Mouse (Mus musculus): Measurements from ENCODE around the gene Osm. TPM values are rescaled to one million over a fixed set of nuclear protein-coding genes. Genes with fewer than 3 reads are reported as not detected.

Osm gene
- polyA plus RNA-seq (2015; fragmentation: Nextera tagmentation; extraction: Ambion mirVana) = 0.40 and 0.53 TPM in 2 replicates

GRCm38 (mm10) chr11:4235665-4236545, at the start of gene Osm:
TSS of gene Osm (plus strand) at chr11:4236420.
- H3K36me3 ChIP-seq (ENCODE audit: control insufficient read depth, insufficient read depth) = no peaks in the 10 kb centered on the region
- peak within 1 kb of the TSS; percentile 43 for H3K4me3 ChIP-seq (ENCODE audit: low read depth, low read length)
- peak; percentile 51 for ATAC-seq (ENCODE audit: low read depth)
- H3K4me1 ChIP-seq (ENCODE audit: control insufficient read depth, low read depth, low read length) = peaks cover 32% of the 10 kb centered on the region
- no peak within 1 kb of the TSS for H3K9ac ChIP-seq (ENCODE audit: low read depth, low read length)
- H3K4me2 ChIP-seq (ENCODE audit: low read depth, low read length) = peak within 1 kb of the TSS; percentile 47
- no peaks in the 10 kb centered on the region for H3K9me3 ChIP-seq (replicated peaks; ENCODE audit: control insufficient read depth, low read length)
- peak within 1 kb of the TSS; percentile 39; the same call in 1 of the 2 replicates for H3K27ac ChIP-seq (ENCODE audit: low read length)
- no peaks in the 10 kb centered on the region for H3K27me3 ChIP-seq (ENCODE audit: control insufficient read depth, insufficient read depth, low read depth, low read length)
- 38% methylated on average over 16 of the region's 16 CpGs for WGBS (ENCODE audit: insufficient replicate concordance)

GRCm38 (mm10) chr11:4186486-4187317, 49.5 kb upstream of the Osm start, which contains the start of gene Tbc1d10a:
TSS of gene Tbc1d10a (plus strand) at chr11:4186789.
- H3K9me3 ChIP-seq (replicated peaks; ENCODE audit: control insufficient read depth, low read length) = no peaks in the 10 kb centered on the region
- H3K4me1 ChIP-seq (ENCODE audit: control insufficient read depth, low read depth, low read length) = peaks cover 25% of the 10 kb centered on the region
- peak within 1 kb of the TSS; percentile 86 for H3K4me3 ChIP-seq (ENCODE audit: low read depth, low read length)
- H3K4me2 ChIP-seq (ENCODE audit: low read depth, low read length) = peak within 1 kb of the TSS; percentile 98
- under 1% methylated on average over 71 of the region's 71 CpGs for WGBS (ENCODE audit: insufficient replicate concordance)
- H3K36me3 ChIP-seq (ENCODE audit: control insufficient read depth, insufficient read depth) = peaks cover 3% of the 10 kb centered on the region
- ATAC-seq (ENCODE audit: low read depth) = peak; percentile 100
- H3K27ac ChIP-seq (ENCODE audit: low read length) = peak within 1 kb of the TSS; percentile 57; the same call in 1 of the 2 replicates
- no peaks in the 10 kb centered on the region for H3K27me3 ChIP-seq (ENCODE audit: control insufficient read depth, insufficient read depth, low read depth, low read length)
- peak within 1 kb of the TSS; percentile 93 for H3K9ac ChIP-seq (ENCODE audit: low read depth, low read length)

DNA sequence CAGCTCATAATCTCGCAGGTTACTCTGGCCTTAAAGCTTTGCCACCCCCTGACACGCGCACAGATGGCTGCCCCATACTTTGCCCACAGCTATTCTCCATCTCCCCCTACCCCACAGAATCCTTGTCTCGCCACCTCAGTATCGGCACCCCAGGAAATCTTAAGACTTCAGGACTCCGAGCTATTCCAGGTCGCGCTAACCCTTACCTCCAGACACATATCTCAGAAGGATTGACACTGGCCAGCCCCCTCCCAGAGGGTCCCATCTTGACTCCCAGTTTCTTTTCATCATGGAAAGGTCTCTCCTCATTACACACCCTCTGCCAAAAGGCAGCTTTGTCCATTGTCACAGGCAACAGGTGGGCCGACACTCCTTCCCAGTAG, 48.9 kb upstream of the Osm start:
- 18% methylated on average over 9 of the region's 9 CpGs for WGBS (ENCODE audit: insufficient replicate concordance)
- no peaks in the 10 kb centered on the region for H3K27me3 ChIP-seq (ENCODE audit: control insufficient read depth, insufficient read depth, low read depth, low read length)
- no peaks in the 10 kb centered on the region; the same call in 1 of the 2 replicates for H3K36me3 ChIP-seq (ENCODE audit: control insufficient read depth, insufficient read depth)

GRCm38 (mm10) chr11:4189182-4189581, 47.0 kb upstream of the Osm start:
- Histone ChIP-seq H3K4me1 (ENCODE audit: control insufficient read depth, low read depth, low read length) (peaks cover 25% of the 10 kb centered on the region), H3K9me3 (replicated peaks; ENCODE audit: control insufficient read depth, low read length) (no peaks in the 10 kb centered on the region), H3K4me2 (ENCODE audit: low read depth, low read length) (no peak overlapping the region), H3K4me3 (ENCODE audit: low read depth, low read length) (no peak overlapping the region), H3K9ac (ENCODE audit: low read depth, low read length) (no peak overlapping the region), H3K36me3 (ENCODE audit: control insufficient read depth, insufficient read depth) (no peaks in the 10 kb centered on the region), H3K27ac (ENCODE audit: low read length) (peak overlapping the region; percentile 4; the same call in 1 of the 2 replicates), H3K27me3 (ENCODE audit: control insufficient read depth, insufficient read depth, low read depth, low read length) (no peaks in the 10 kb centered on the region)
- ATAC-seq (ENCODE audit: low read depth) = no peak
- 64% methylated on average over 6 of the region's 6 CpGs for WGBS (ENCODE audit: insufficient replicate concordance)

More for the DNA sequence above, 48.9 kb upstream of the Osm start:
- H3K4me2 ChIP-seq (ENCODE audit: low read depth, low read length) = peak overlapping the region; percentile 98
- peak overlapping the region; percentile 86 for H3K4me3 ChIP-seq (ENCODE audit: low read depth, low read length)
- no peak overlapping the region for H3K27ac ChIP-seq (ENCODE audit: low read length)
- ATAC-seq (ENCODE audit: low read depth) = no peak
- H3K9ac ChIP-seq (ENCODE audit: low read depth, low read length) = peak overlapping the region; percentile 93
- no peaks in the 10 kb centered on the region for H3K9me3 ChIP-seq (replicated peaks; ENCODE audit: control insufficient read depth, low read length)
- peaks cover 25% of the 10 kb centered on the region for H3K4me1 ChIP-seq (ENCODE audit: control insufficient read depth, low read depth, low read length)

DNA sequence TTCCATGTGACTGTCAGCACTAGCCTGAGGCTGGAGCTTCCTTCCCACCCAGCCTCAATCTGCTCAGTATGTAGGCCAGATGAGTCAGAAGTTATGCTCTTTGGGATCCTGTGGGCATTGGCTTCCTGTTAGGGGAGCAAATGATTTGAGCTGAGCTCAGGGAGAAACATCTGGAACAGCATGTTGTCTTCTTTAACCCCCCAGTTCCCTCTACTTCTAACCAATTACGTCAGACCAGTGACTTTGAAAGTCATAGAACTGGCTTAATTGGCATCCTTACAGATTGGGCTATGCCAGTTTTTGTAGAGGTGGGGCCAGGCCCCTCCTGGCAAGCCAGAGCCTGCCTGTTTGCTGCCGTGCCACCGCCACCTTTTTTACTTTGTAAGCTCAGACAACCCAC, 45.5 kb upstream of the Osm start:
- Histone ChIP-seq H3K4me2 (ENCODE audit: low read depth, low read length) (no peak overlapping the region), H3K9ac (ENCODE audit: low read depth, low read length) (no peak overlapping the region)

DNA sequence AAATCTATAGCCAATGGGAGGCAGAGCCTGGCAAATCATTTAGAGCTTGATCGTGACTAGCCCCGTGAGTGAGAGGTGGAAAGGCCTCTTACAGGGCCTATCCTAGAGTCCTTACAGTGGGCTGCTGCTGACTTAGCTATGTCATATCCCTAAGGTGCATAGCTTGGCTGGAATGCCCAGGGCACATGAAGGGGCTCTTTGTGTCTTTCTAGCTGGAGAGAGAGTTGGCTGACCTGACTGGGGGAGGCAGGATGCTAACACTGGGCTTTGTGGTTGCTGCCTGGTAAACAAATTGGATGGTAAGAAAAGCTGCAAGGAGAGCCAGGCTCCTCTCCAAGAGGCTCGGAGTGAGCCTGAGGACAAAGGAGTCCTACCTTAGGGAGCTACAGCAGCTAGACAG, 43.5 kb upstream of the Osm start:
- Histone ChIP-seq H3K27me3 (ENCODE audit: control insufficient read depth, insufficient read depth, low read depth, low read length) (no peaks in the 10 kb centered on the region), H3K9ac (ENCODE audit: low read depth, low read length) (no peak overlapping the region), H3K36me3 (ENCODE audit: control insufficient read depth, insufficient read depth) (no peaks in the 10 kb centered on the region), H3K27ac (ENCODE audit: low read length) (no peak overlapping the region), H3K9me3 (replicated peaks; ENCODE audit: control insufficient read depth, low read length) (no peaks in the 10 kb centered on the region), H3K4me1 (ENCODE audit: control insufficient read depth, low read depth, low read length) (peaks cover 15% of the 10 kb centered on the region), H3K4me3 (ENCODE audit: low read depth, low read length) (no peak overlapping the region), H3K4me2 (ENCODE audit: low read depth, low read length) (no peak overlapping the region)
- 79% methylated on average over 3 of the region's 3 CpGs for WGBS (ENCODE audit: insufficient replicate concordance)
- no peak for ATAC-seq (ENCODE audit: low read depth)

More for the DNA sequence above, 45.5 kb upstream of the Osm start:
- Histone ChIP-seq H3K27me3 (ENCODE audit: control insufficient read depth, insufficient read depth, low read depth, low read length) (no peaks in the 10 kb centered on the region), H3K4me1 (ENCODE audit: control insufficient read depth, low read depth, low read length) (peaks cover 25% of the 10 kb centered on the region), H3K9me3 (replicated peaks; ENCODE audit: control insufficient read depth, low read length) (no peaks in the 10 kb centered on the region), H3K27ac (ENCODE audit: low read length) (no peak overlapping the region), H3K36me3 (ENCODE audit: control insufficient read depth, insufficient read depth) (no peaks in the 10 kb centered on the region), H3K4me3 (ENCODE audit: low read depth, low read length) (no peak overlapping the region)
- 68% methylated on average over 3 of the region's 3 CpGs for WGBS (ENCODE audit: insufficient replicate concordance)
- ATAC-seq (ENCODE audit: low read depth) = no peak

GRCm38 (mm10) chr11:4193420-4193819, 42.8 kb upstream of the Osm start:
- no peak overlapping the region for H3K27ac ChIP-seq (ENCODE audit: low read length)
- no peak for ATAC-seq (ENCODE audit: low read depth)

GRCm38 (mm10) chr11:4195597-4196031, 40.6 kb upstream of the Osm start:
- Histone ChIP-seq H3K27me3 (ENCODE audit: control insufficient read depth, insufficient read depth, low read depth, low read length) (no peaks in the 10 kb centered on the region), H3K4me1 (ENCODE audit: control insufficient read depth, low read depth, low read length) (peaks cover under 1% of the 10 kb centered on the region), H3K36me3 (ENCODE audit: control insufficient read depth, insufficient read depth) (no peaks in the 10 kb centered on the region), H3K9ac (ENCODE audit: low read depth, low read length) (no peak overlapping the region), H3K27ac (ENCODE audit: low read length) (no peak overlapping the region), H3K9me3 (replicated peaks; ENCODE audit: control insufficient read depth, low read length) (no peaks in the 10 kb centered on the region), H3K4me2 (ENCODE audit: low read depth, low read length) (no peak overlapping the region), H3K4me3 (ENCODE audit: low read depth, low read length) (no peak overlapping the region)
- 37% methylated on average over 3 of the region's 3 CpGs for WGBS (ENCODE audit: insufficient replicate concordance)
- peak; percentile 47; the same call in 1 of the 2 replicates for ATAC-seq (ENCODE audit: low read depth)

More at GRCm38 (mm10) chr11:4193420-4193819, 42.8 kb upstream of the Osm start:
- Histone ChIP-seq H3K36me3 (ENCODE audit: control insufficient read depth, insufficient read depth) (no peaks in the 10 kb centered on the region), H3K27me3 (ENCODE audit: control insufficient read depth, insufficient read depth, low read depth, low read length) (no peaks in the 10 kb centered on the region), H3K4me2 (ENCODE audit: low read depth, low read length) (no peak overlapping the region), H3K9ac (ENCODE audit: low read depth, low read length) (no peak overlapping the region), H3K4me3 (ENCODE audit: low read depth, low read length) (no peak overlapping the region), H3K4me1 (ENCODE audit: control insufficient read depth, low read depth, low read length) (peaks cover 9% of the 10 kb centered on the region), H3K9me3 (replicated peaks; ENCODE audit: control insufficient read depth, low read length) (no peaks in the 10 kb centered on the region)
